Mouse (Mus musculus): Measurements from ENCODE around the gene Ubtd2. TPM values are rescaled to one million over a fixed set of nuclear protein-coding genes. Genes with fewer than 3 reads are reported as not detected.
A peak's percentile ranks its signal among the peaks of the same experiment; 100 is the strongest.

Gene Ubtd2
- polyA plus RNA-seq, 1 experiment from 2014 or later, result 88.8 TPM

DNA sequence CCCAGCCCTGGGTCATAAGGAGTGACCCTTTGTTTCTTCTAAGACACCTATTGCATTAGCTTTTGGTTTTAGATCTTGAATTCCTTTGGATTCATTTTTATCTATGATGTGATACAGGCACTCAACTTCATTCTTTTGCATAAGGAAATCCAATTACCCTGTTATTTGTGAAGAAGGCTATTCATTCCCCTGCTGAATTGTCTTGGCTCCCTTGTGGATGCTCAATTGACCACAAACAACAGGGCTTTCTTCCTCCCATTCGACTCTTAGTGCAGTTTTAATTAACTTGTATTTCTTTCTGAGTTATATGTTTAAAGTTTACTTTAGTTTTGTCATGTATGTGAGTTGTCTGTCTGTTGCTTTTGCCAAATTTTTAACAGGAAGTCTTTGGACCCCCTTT lies 10.9 kb upstream of the Ubtd2 start:
- no peak for ATAC-seq (ENCODE audit: insufficient number of reproducible peaks, insufficient read depth, low FRiP score, low TSS enrichment, low read depth)
- 69% methylated on average over 1 of the region's 1 CpGs for WGBS
- Histone ChIP-seq H3K9ac (replicated peaks) (no peak overlapping the region), H3K4me2 (no peak overlapping the region), H3K4me1 (replicated peaks) (no peaks in the 10 kb centered on the region), H3K9me3 (no peaks in the 10 kb centered on the region), H3K27me3 (no peaks in the 10 kb centered on the region), H3K4me3 (replicated peaks) (no peak overlapping the region), H3K36me3 (no peaks in the 10 kb centered on the region), H3K27ac (no peak overlapping the region)

DNA sequence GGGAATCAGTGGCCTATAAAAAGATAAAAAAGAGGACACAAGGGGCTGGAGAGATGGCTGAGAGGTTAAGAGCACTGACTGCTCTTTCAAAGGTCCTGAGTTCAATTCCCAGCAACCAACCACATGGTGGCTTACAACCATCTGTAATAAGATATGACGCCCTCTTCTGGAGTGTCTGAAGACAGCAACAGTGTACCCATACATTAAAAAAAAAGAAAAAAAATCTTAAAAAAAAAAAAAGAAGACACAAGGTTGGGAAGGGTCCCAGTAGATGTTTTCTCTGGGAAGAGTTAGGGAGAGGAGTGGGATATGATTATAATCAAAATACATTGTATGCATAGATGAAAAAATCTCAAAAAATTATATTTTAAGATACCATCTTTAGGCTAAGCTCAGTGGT lies 10.0 kb upstream of the Ubtd2 start:
- no peak overlapping the region for H3K27ac ChIP-seq
- H3K27me3 ChIP-seq, result no peaks in the 10 kb centered on the region
- no peaks in the 10 kb centered on the region for H3K36me3 ChIP-seq
- no peak overlapping the region for H3K4me2 ChIP-seq
- no peak for ATAC-seq (ENCODE audit: insufficient number of reproducible peaks, insufficient read depth, low FRiP score, low TSS enrichment, low read depth)
- H3K9ac ChIP-seq (replicated peaks), result no peak overlapping the region
- H3K4me1 ChIP-seq (replicated peaks), result no peaks in the 10 kb centered on the region
- 78% methylated on average over 1 of the region's 1 CpGs for WGBS
- H3K9me3 ChIP-seq, result no peaks in the 10 kb centered on the region
- H3K4me3 ChIP-seq (replicated peaks), result no peak overlapping the region

DNA sequence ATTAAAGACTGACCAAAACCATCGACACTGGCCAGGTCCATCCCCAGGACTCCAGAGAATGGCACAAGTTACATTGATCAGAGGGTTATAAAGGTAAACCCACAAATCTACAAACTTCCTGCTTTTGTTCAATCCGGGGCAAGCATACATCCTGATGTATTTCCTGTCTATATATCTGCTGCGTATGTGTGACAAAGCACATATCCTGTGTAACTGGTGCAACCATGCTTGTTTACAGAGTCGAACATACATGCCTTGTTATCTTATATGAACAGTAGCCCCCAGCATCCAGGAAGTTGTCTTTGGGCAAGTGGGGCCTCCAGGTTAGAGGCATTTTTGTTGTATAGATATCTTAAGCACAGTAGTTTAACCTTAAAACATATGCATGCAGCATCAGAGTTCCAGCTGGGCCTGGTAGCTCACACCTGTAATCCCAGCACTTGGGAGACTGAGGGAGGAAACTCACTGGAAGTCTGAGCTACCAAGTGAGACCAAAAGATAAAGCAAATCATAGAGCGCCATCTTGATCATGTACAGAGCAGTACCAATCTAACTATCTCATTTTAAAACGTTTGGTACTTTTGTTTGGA lies 9.4 kb upstream of the Ubtd2 start:
- Histone ChIP-seq H3K4me1 (replicated peaks) (no peaks in the 10 kb centered on the region; the same call in 1 of the 2 replicates), H3K9ac (replicated peaks) (no peak overlapping the region), H3K36me3 (no peaks in the 10 kb centered on the region), H3K4me3 (replicated peaks) (no peak overlapping the region), H3K9me3 (no peaks in the 10 kb centered on the region), H3K4me2 (no peak overlapping the region), H3K27me3 (no peaks in the 10 kb centered on the region), H3K27ac (no peak overlapping the region)
- ATAC-seq (ENCODE audit: insufficient number of reproducible peaks, insufficient read depth, low FRiP score, low TSS enrichment, low read depth), result no peak
- 81% methylated on average over 6 of the region's 6 CpGs for WGBS

DNA sequence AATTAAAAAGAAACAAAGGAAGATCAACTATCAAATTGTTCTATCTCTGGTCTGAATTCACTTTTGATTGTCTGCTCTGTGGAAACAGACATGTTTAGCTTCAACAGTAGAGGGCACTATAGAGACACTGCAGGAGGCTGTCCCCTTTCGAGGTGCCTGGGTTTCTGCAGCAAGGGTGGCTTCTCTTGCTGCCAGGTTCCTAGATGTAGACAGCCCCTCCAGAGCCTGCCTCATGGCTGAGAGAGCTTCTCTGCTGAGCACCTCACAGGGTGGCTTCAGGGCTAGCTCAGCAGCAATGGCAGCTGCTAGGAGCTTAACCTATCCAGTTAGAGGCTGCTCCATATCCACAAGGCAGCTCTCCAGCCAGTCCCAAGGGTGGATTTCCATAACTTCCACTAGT lies 5.0 kb upstream of the Ubtd2 start:
- Histone ChIP-seq H3K9ac (replicated peaks) (no peak overlapping the region), H3K27me3 (no peaks in the 10 kb centered on the region), H3K36me3 (no peaks in the 10 kb centered on the region), H3K9me3 (no peaks in the 10 kb centered on the region), H3K4me1 (replicated peaks) (peaks cover 9% of the 10 kb centered on the region), H3K27ac (no peak overlapping the region), H3K4me3 (replicated peaks) (no peak overlapping the region), H3K4me2 (no peak overlapping the region)
- ATAC-seq (ENCODE audit: insufficient number of reproducible peaks, insufficient read depth, low FRiP score, low TSS enrichment, low read depth), result no peak
- WGBS, result 0% methylated on average over 1 of the region's 1 CpGs

DNA sequence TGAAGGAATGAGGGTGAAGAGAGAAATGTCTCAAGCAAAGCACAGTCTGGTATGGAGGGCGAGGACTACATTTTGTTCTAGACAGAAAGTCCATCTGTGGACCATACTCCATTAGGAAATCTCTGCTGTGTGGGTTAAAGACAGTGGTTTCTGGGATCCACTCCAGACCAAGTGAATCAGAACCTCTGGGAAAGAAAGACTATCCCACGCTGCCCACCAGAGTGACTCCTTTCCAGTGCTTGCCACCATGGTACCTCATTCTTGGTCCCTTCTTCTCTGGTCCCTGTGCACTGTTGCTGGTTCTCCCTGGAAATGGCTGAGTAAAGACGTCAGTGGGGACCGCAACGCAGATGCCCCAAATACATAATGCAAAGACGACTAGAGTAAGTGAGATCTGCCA lies 3.9 kb upstream of the Ubtd2 start:
- WGBS, result 89% methylated on average over 6 of the region's 6 CpGs
- Histone ChIP-seq H3K4me2 (no peak overlapping the region), H3K36me3 (no peaks in the 10 kb centered on the region), H3K27me3 (no peaks in the 10 kb centered on the region), H3K4me1 (replicated peaks) (peaks cover 11% of the 10 kb centered on the region), H3K27ac (no peak overlapping the region), H3K4me3 (replicated peaks) (no peak overlapping the region), H3K9me3 (no peaks in the 10 kb centered on the region), H3K9ac (replicated peaks) (no peak overlapping the region)
- no peak for ATAC-seq (ENCODE audit: insufficient number of reproducible peaks, insufficient read depth, low FRiP score, low TSS enrichment, low read depth)

DNA sequence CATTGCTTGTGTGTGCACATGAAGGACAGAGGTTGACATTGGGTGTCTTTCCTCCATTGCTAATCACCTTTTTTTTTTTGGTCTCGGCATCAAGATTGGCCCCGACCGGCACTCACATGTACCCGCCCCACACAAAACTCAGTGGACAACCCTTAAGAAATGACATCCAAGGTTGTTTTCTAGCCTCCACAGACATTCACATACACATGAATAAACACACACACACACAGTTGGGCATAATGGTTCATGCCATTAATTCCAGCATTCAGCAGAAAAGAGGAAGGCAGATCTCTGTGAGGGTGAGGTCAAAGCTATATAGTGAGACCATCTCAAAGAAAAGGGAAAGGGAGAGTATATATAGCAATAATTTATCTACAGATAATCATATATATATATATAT lies 2.4 kb upstream of the Ubtd2 start:
- WGBS, result 87% methylated on average over 4 of the region's 4 CpGs
- H3K36me3 ChIP-seq, result no peaks in the 10 kb centered on the region
- H3K9me3 ChIP-seq, result no peaks in the 10 kb centered on the region
- no peak for ATAC-seq (ENCODE audit: insufficient number of reproducible peaks, insufficient read depth, low FRiP score, low TSS enrichment, low read depth)
- peaks cover 18% of the 10 kb centered on the region for H3K4me1 ChIP-seq (replicated peaks)
- H3K4me3 ChIP-seq (replicated peaks), result no peak overlapping the region
- H3K9ac ChIP-seq (replicated peaks), result no peak overlapping the region
- no peak overlapping the region for H3K27ac ChIP-seq
- H3K4me2 ChIP-seq, result no peak overlapping the region
- no peaks in the 10 kb centered on the region for H3K27me3 ChIP-seq

DNA sequence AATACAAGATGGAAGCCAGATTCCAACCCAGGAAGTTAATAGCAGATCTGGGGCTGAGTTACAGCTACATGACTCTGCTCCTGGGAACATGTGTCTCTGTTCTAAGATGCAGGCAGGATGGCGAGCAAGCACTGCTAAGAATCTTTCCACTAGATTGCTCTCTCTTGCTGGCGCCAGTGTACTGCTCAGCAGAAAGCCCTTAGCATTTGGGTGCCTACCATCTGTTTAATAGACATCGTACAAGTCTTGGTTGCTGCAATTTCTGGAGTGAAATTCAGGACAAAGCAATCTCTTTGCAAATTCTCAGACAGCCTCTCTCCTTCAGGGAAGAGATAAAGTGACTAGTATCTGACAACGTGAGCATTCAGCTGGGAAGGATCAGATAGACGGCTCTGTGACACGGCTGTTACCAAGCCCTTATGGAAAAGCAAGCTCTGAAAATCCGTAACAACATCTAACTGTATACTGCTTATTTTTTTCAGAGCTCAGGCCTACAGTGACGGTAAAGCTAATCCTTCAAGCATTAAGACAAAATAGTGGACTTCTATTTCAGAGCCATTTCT lies 1.7 kb upstream of the Ubtd2 start:
- peaks cover 18% of the 10 kb centered on the region for H3K4me1 ChIP-seq (replicated peaks)
- H3K36me3 ChIP-seq, result no peaks in the 10 kb centered on the region
- no peaks in the 10 kb centered on the region for H3K27me3 ChIP-seq
- 0 out of 2 replicates have a peak overlapping the region, but pooled peaks have one; percentile 6 for H3K4me2 ChIP-seq
- no peak overlapping the region for H3K9ac ChIP-seq (replicated peaks)
- 63% methylated on average over 8 of the region's 8 CpGs for whole genome bisulfite sequencing
- peak overlapping the region; percentile 78 for H3K27ac ChIP-seq
- H3K9me3 ChIP-seq, result no peaks in the 10 kb centered on the region
- no peak overlapping the region for H3K4me3 ChIP-seq (replicated peaks)
- no peak for ATAC-seq (ENCODE audit: insufficient number of reproducible peaks, insufficient read depth, low FRiP score, low TSS enrichment, low read depth)

DNA sequence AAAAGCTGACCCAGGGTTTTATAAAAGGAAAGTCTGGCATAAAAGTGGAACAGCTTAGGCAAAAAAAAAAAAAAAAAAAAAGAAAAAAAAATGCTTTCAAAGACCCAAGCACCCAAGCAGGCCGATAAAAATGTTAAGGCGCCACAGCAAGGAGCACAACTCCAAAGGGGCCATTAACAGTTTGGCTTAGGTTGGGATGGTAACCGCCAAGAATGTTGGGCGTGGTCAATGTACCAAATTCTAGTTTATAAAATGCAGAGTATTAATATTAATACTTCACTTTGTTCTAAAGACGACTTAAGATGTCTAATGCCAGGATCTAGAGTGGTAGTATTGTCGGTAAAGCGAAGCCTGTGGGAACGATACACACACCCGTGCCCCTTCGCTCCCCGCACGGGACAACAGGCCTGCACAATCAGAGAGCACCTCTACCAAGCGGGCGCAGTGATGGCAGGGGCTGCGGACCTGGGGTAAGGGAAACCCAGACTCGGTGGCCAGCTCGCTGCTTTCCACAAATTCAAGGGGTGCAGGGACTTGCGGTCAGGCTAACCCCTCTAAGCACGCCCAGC lies 855 bp upstream of the Ubtd2 start:
- Histone ChIP-seq H3K9me3 (no peaks in the 10 kb centered on the region), H3K4me1 (replicated peaks) (peaks cover 18% of the 10 kb centered on the region), H3K36me3 (no peaks in the 10 kb centered on the region), H3K4me3 (replicated peaks) (peak overlapping the region; percentile 88), H3K27ac (peak overlapping the region; percentile 98), H3K9ac (replicated peaks) (peak overlapping the region; percentile 95), H3K4me2 (peak overlapping the region; percentile 84), H3K27me3 (no peaks in the 10 kb centered on the region)
- 2% methylated on average over 19 of the region's 19 CpGs for WGBS
- no peak; the same call in 1 of the 2 replicates for ATAC-seq (ENCODE audit: insufficient number of reproducible peaks, insufficient read depth, low FRiP score, low TSS enrichment, low read depth)

DNA sequence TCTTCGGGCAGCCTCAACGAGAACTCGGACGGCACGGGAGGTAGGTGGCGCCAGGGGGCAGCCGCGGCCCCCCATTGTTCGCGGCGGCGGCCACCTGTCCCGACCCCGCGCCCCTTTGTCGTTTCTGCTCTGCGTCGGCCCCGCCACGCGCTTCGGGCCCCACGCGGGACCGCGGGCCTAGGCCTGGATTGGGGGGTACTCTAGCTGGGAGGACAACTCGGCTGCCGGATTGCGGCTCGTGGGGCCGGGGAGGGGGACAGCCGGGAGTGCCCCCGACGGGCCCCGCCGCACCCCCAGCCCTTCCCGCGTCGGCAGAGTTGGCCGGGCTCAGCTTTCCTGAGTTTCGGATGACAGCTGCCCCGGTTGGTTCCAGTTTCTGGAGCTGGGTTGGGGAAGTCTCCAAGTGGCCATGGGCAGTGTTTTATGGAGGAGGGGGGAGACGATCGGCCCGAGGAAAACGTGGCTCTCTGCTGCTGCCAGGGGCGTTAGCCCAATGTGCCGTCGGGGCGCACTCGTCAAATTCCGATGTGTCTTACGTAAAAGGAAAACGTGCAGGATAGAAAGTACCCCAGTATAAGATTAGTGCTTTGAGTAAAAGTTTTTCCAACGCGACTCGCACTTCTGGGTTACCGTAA lies 454 bp downstream of the Ubtd2 start:
- under 1% methylated on average over 54 of the region's 58 CpGs for WGBS
- peak; percentile 45 for ATAC-seq (ENCODE audit: insufficient number of reproducible peaks, insufficient read depth, low FRiP score, low TSS enrichment, low read depth)
- H3K27me3 ChIP-seq, result no peaks in the 10 kb centered on the region

DNA sequence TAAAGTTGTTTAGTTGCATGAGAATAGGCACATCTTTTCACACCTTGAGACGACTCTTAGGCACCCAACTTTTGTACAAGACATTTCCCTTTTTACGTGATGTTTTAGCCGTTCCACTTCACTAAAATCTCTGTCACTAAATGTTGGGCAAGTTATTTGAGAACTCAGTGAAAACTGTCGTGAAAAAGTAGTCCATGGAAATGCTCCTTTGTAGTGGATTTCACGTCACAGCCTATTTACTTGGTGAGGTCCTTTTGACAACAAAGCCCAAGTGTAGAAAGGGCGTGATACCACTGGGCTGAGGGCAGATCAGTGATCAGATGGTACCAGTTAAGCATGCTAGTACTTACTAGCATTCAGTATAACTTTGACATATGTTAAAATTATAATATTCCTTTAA lies 1.2 kb downstream of the Ubtd2 start:
- peaks cover 18% of the 10 kb centered on the region for H3K4me1 ChIP-seq (replicated peaks)
- peak overlapping the region; percentile 84 for H3K4me2 ChIP-seq
- ATAC-seq (ENCODE audit: insufficient number of reproducible peaks, insufficient read depth, low FRiP score, low TSS enrichment, low read depth), result no peak
- H3K36me3 ChIP-seq, result no peaks in the 10 kb centered on the region
- H3K9ac ChIP-seq (replicated peaks), result peak overlapping the region; percentile 95
- no peaks in the 10 kb centered on the region for H3K9me3 ChIP-seq
- H3K4me3 ChIP-seq (replicated peaks), result peak overlapping the region; percentile 88
- H3K27me3 ChIP-seq, result no peaks in the 10 kb centered on the region
- 12% methylated on average over 6 of the region's 6 CpGs for WGBS
- peak overlapping the region; percentile 98; the same call in 1 of the 2 replicates for H3K27ac ChIP-seq

More for the DNA sequence above, 454 bp downstream of the Ubtd2 start:
- Histone ChIP-seq H3K27ac (peak overlapping the region; percentile 98), H3K36me3 (no peaks in the 10 kb centered on the region), H3K4me2 (peak overlapping the region; percentile 84), H3K9me3 (no peaks in the 10 kb centered on the region), H3K9ac (replicated peaks) (peak overlapping the region; percentile 95), H3K4me3 (replicated peaks) (peak overlapping the region; percentile 88), H3K4me1 (replicated peaks) (peaks cover 18% of the 10 kb centered on the region)

DNA sequence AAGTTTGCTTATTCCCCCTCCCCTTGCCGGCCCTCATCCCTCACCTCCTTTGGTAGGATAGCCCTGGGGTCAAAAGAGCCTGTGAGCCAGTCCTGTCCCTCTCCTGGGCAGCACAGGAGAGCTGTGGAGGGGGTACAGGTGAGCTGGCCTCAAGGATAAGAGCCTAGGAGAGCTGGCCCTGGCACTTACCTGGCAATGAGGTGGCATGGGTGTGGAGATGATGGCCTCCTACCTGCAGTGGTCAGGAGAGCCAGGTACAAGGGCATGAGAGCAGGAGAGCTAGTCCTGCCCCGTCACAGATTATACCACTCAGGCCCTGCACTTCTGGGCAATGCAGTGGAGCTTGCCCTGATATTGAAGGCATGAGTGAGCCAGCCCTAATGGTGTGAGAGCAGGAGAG lies 9.1 kb downstream of the Ubtd2 start:
- Histone ChIP-seq H3K9me3 (no peaks in the 10 kb centered on the region), H3K27ac (no peak overlapping the region), H3K27me3 (no peaks in the 10 kb centered on the region), H3K9ac (replicated peaks) (no peak overlapping the region), H3K4me3 (replicated peaks) (no peak overlapping the region), H3K4me2 (no peak overlapping the region), H3K36me3 (no peaks in the 10 kb centered on the region), H3K4me1 (replicated peaks) (0 out of 2 replicates have a peak, but pooled peaks cover 3% of the 10 kb centered on the region)
- ATAC-seq (ENCODE audit: insufficient number of reproducible peaks, insufficient read depth, low FRiP score, low TSS enrichment, low read depth), result no peak
- 66% methylated on average over 2 of the region's 2 CpGs for WGBS
